Mouse (Mus musculus) heart, postnatal 0 days (tissue): ENCODE data around the gene Rps17. TPM values are rescaled to one million over a fixed set of nuclear protein-coding genes. Genes with fewer than 3 reads are reported as not detected.

Experiments used
- ATAC-seq: fragments of 200-750 bp; cut with Nextera tagmentation; 2 replicates; pipeline ENCODE4 v1.8.0; 2017; ENCODE audit warnings: low read depth, moderate number of reproducible peaks, moderate library complexity; ENCODE audit not compliant: insufficient read depth
- DNase-seq: peaks from one replicate; pipeline ENCODE4 v3.0.0-alpha.2; 2016; ENCODE audit warnings: low spot score
- H3K27ac ChIP-seq: fragments of 300-500 bp; sonication (generic); 2 replicates; pipeline ENCODE4 v1.5.1; 2014; ENCODE audit warnings: low read depth, mild to moderate bottlenecking
- H3K27me3 ChIP-seq: fragments of 300-500 bp; sonication (generic); 2 replicates; pipeline ENCODE4 v1.6.1; 2014; ENCODE audit warnings: low read length, mixed read lengths; ENCODE audit not compliant: control insufficient read depth, insufficient read depth
- H3K36me3 ChIP-seq: fragments of 300-500 bp; sonication (generic); replicated peaks from 2 replicates; pipeline ENCODE4 v1.6.1; 2014; ENCODE audit warnings: low read length, mixed read lengths; ENCODE audit not compliant: control insufficient read depth, insufficient read depth
- H3K4me1 ChIP-seq: fragments of 300-500 bp; sonication (generic); 2 replicates; pipeline ENCODE4 v1.6.1; 2014; ENCODE audit warnings: antibody characterized with exemption; ENCODE audit not compliant: control insufficient read depth, insufficient read depth
- H3K4me2 ChIP-seq: fragments of 300-500 bp; sonication (generic); 2 replicates; pipeline ENCODE4 v1.6.1; 2014; ENCODE audit warnings: low read depth, mild to moderate bottlenecking, low read length, moderate library complexity
- H3K4me3 ChIP-seq: fragments of 300-500 bp; sonication (generic); 2 replicates; pipeline ENCODE4 v1.5.1; 2014; ENCODE audit warnings: low read depth, low read length
- H3K9ac ChIP-seq: fragments of 300-500 bp; sonication (generic); replicated peaks from 2 replicates; pipeline ENCODE4 v1.6.1; 2014; ENCODE audit warnings: low read depth, low read length, mixed read lengths
- H3K9me3 ChIP-seq: fragments of 300-500 bp; sonication (generic); replicated peaks from 2 replicates; pipeline ENCODE4 v1.6.1; 2016; ENCODE audit warnings: low read length; ENCODE audit not compliant: control insufficient read depth
- CTCF ChIP-seq: IDR thresholded peaks from 2 replicates; pipeline ENCODE4 v1.5.1; 2016; ENCODE audit warnings: antibody characterized with exemption, control low read depth, low read depth
- EP300 ChIP-seq: IDR thresholded peaks from 2 replicates; pipeline ENCODE4 v1.6.1; 2016; ENCODE audit warnings: antibody characterized with exemption, low read depth
- WGBS: fragments of 180-500 bp; shearing (Covaris S2); extraction: QIAGEN DNeasy Blood & Tissue Kit; methylation state at CpG from one replicate; pipeline ENCODE4 v1.1.7; 2014; 5-methylcytosine and 5-hydroxymethylcytosine counted together
- polyA plus RNA-seq: library from polyadenylated mRNA; unstranded; fragments of >200 nt; fragmentation: Nextera tagmentation; extraction: Ambion mirVana; gene quantifications from 2 replicates; pipeline ENCODE4 v1.2.1, GENCODE M21; 2015
- total RNA-seq: library from RNA; depleted of rRNA; stranded (reverse); fragments of >200 nt; gene quantifications from 2 replicates; pipeline ENCODE4 v1.2.3, GENCODE M21; 2014; ENCODE audit warnings: low replicate concordance

Gene Rps17
- total and polyA plus RNA-seq, 2 experiments from 2014 or later = 593 to 860 TPM

- DNase-seq (peak; percentile 56), ATAC-seq (no peak)
- WGBS = 88% methylated on average over 4 of the region's 4 CpGs
- Histone ChIP-seq H3K27me3 (no peaks in the 10 kb centered on the region), H3K4me3 (no peak overlapping the region), H3K27ac (no peak overlapping the region), H3K9me3 (no peaks in the 10 kb centered on the region), H3K36me3 (peaks cover 46% of the 10 kb centered on the region), H3K4me2 (no peak overlapping the region), H3K4me1 (peaks cover 16% of the 10 kb centered on the region), H3K9ac (no peak overlapping the region)
- TF ChIP-seq CTCF (peak; percentile 73), EP300 (no peak)
These were observed 5.3 kb downstream of the Rps17 start for GRCm38 (mm10) chr7:81339783-81340182.

- peaks cover 9% of the 10 kb centered on the region for H3K4me1 ChIP-seq
- no peak overlapping the region for H3K27ac ChIP-seq
- no peaks in the 10 kb centered on the region for H3K9me3 ChIP-seq
- H3K36me3 ChIP-seq = peaks cover 46% of the 10 kb centered on the region
- no peaks in the 10 kb centered on the region for H3K27me3 ChIP-seq
- ATAC-seq (no peak), DNase-seq (no peak)
- H3K4me2 ChIP-seq = no peak overlapping the region
- 81% methylated on average over 3 of the region's 3 CpGs for WGBS
- H3K4me3 ChIP-seq = no peak overlapping the region
- no peak overlapping the region for H3K9ac ChIP-seq
- no peak for TF ChIP-seq EP300
- no peak for TF ChIP-seq CTCF
These were observed 6.6 kb downstream of the Rps17 start for GRCm38 (mm10) chr7:81338522-81338873.

GRCm38 (mm10) chr7:81337785-81338521, 7.1 kb downstream of the Rps17 start:
- 93% methylated on average over 21 of the region's 21 CpGs for WGBS
- Histone ChIP-seq H3K9ac (no peak overlapping the region), H3K27ac (no peak overlapping the region), H3K4me1 (peaks cover 3% of the 10 kb centered on the region), H3K4me2 (no peak overlapping the region), H3K9me3 (no peaks in the 10 kb centered on the region), H3K27me3 (no peaks in the 10 kb centered on the region), H3K4me3 (no peak overlapping the region), H3K36me3 (peaks cover 44% of the 10 kb centered on the region)
- no peak for DNase-seq
- ATAC-seq = no peak
- TF ChIP-seq EP300 = no peak
- no peak for TF ChIP-seq CTCF

GRCm38 (mm10) chr7:81336432-81336786, 8.6 kb downstream of the Rps17 start:
- H3K9me3 ChIP-seq = no peaks in the 10 kb centered on the region
- WGBS = 38% methylated on average over 8 of the region's 8 CpGs
- peak overlapping the region; percentile 86 for H3K27ac ChIP-seq
- no peak overlapping the region for H3K9ac ChIP-seq
- DNase-seq (peak; percentile 71), ATAC-seq (peak; percentile 44)
- no peaks in the 10 kb centered on the region for H3K4me1 ChIP-seq
- TF ChIP-seq EP300 = no peak
- TF ChIP-seq CTCF = peak; percentile 56
- H3K4me3 ChIP-seq = no peak overlapping the region
- H3K27me3 ChIP-seq = no peaks in the 10 kb centered on the region
- peaks cover 36% of the 10 kb centered on the region for H3K36me3 ChIP-seq
- peak overlapping the region; percentile 17; the same call in 1 of the 2 replicates for H3K4me2 ChIP-seq

GRCm38 (mm10) chr7:81335705-81336431, 9.2 kb downstream of the Rps17 start:
- peak; percentile 76 for ATAC-seq
- Histone ChIP-seq H3K36me3 (peaks cover 36% of the 10 kb centered on the region), H3K9me3 (no peaks in the 10 kb centered on the region), H3K9ac (no peak overlapping the region), H3K4me1 (no peaks in the 10 kb centered on the region), H3K4me3 (no peak overlapping the region), H3K27ac (peak overlapping the region; percentile 86), H3K4me2 (peak overlapping the region; percentile 17; the same call in 1 of the 2 replicates), H3K27me3 (no peaks in the 10 kb centered on the region)
- DNase-seq = peak; percentile 44
- WGBS = 63% methylated on average over 18 of the region's 18 CpGs
- TF ChIP-seq CTCF = peak; percentile 2; the same call in 1 of the 2 replicates
- peak; percentile 57; the same call in 1 of the 2 replicates for TF ChIP-seq EP300
